Mouse (Mus musculus) thymus, postnatal 10 days (tissue): Measurements from ENCODE around the gene Nat8.
"Not testable (repeated sequence)": the region's sequence is repeated elsewhere in the genome, so short reads cannot be mapped to it uniquely, and the experiment has no call there.

ENCODE experiments used
- DNase-seq, 2 experiments: peaks; one replicate each; pipeline ENCODE4 v3.0.0; 2021; ENCODE audit warnings: low spot score in 2 of 2

Nat8 gene

GRCm38 (mm10) chr6:85831796-85832321, at the start of gene Nat8:
Gene Nat8, minus strand, starts transcription at chr6:85832082.
- no peak for DNase-seq

GRCm38 (mm10) chr6:85869006-85869405, 37.1 kb upstream of the Nat8 start, which contains the start of gene Nat8f2:
Gene Nat8f2, minus strand, starts transcription at chr6:85869158.
- DNase-seq = not testable (repeated sequence)

- no peak for DNase-seq
Measured at GRCm38 (mm10) chr6:85867726-85868690, 36.1 kb upstream of the Nat8 start.

GRCm38 (mm10) chr6:85866995-85867394, 35.1 kb upstream of the Nat8 start:
- not testable (repeated sequence) for DNase-seq

- DNase-seq = not testable (repeated sequence)
Measured at GRCm38 (mm10) chr6:85866166-85866565, 34.3 kb upstream of the Nat8 start.

GRCm38 (mm10) chr6:85864900-85865639, 33.2 kb upstream of the Nat8 start:
- not testable (repeated sequence) for DNase-seq

GRCm38 (mm10) chr6:85863840-85864239, 32.0 kb upstream of the Nat8 start:
- DNase-seq = no peak

GRCm38 (mm10) chr6:85863136-85863535, 31.3 kb upstream of the Nat8 start:
- no peak for DNase-seq

- DNase-seq = no peak
Measured at GRCm38 (mm10) chr6:85862565-85862964, 30.7 kb upstream of the Nat8 start.

- DNase-seq = no peak
Measured at GRCm38 (mm10) chr6:85861247-85861646, 29.4 kb upstream of the Nat8 start.

- no peak for DNase-seq
Measured at GRCm38 (mm10) chr6:85856194-85856678, 24.4 kb upstream of the Nat8 start.

GRCm38 (mm10) chr6:85853481-85853880, 21.6 kb upstream of the Nat8 start:
- no peak for DNase-seq

GRCm38 (mm10) chr6:85851062-85851773, 19.3 kb upstream of the Nat8 start:
- no peak for DNase-seq

- DNase-seq = no peak
Measured at GRCm38 (mm10) chr6:85849240-85849639, 17.4 kb upstream of the Nat8 start.

GRCm38 (mm10) chr6:85848140-85848539, 16.3 kb upstream of the Nat8 start:
- DNase-seq = no peak

GRCm38 (mm10) chr6:85846921-85847320, 15.0 kb upstream of the Nat8 start:
- no peak for DNase-seq

GRCm38 (mm10) chr6:85843677-85844458, 12.0 kb upstream of the Nat8 start:
- DNase-seq = not testable (repeated sequence)

GRCm38 (mm10) chr6:85839982-85840381, 8.1 kb upstream of the Nat8 start:
- DNase-seq = no peak

- no peak for DNase-seq
Measured at GRCm38 (mm10) chr6:85838674-85839073, 6.8 kb upstream of the Nat8 start.

GRCm38 (mm10) chr6:85837307-85837706, 5.4 kb upstream of the Nat8 start:
- not testable (repeated sequence) for DNase-seq

- not testable (repeated sequence) for DNase-seq
Measured at GRCm38 (mm10) chr6:85836827-85837226, 4.9 kb upstream of the Nat8 start.
